Mouse (Mus musculus) hindbrain, postnatal 0 days (tissue): ENCODE data around the gene Vmn1r165. TPM values are rescaled to one million over a fixed set of nuclear protein-coding genes. Genes with fewer than 3 reads are reported as not detected.
"Not testable (repeated sequence)": the region's sequence is repeated elsewhere in the genome, so short reads cannot be mapped to it uniquely, and the experiment has no call there.

Source experiments
- ATAC-seq: fragments of 200-750 bp; cut with Nextera tagmentation; 2 replicates; pipeline ENCODE4 v1.8.0; 2017; ENCODE audit warnings: mild to moderate bottlenecking, moderate TSS enrichment, moderate library complexity
- DNase-seq: peaks from one replicate; pipeline ENCODE4 v3.0.0-alpha.2; 2015; ENCODE audit warnings: low spot score
- H3K27ac ChIP-seq: fragments of 300-500 bp; sonication (generic); 2 replicates; pipeline ENCODE4 v1.5.1; 2014; ENCODE audit warnings: mild to moderate bottlenecking
- H3K27me3 ChIP-seq: fragments of 300-500 bp; sonication (generic); 2 replicates; pipeline ENCODE4 v1.6.1; 2014; ENCODE audit warnings: low read length, mixed read lengths; ENCODE audit not compliant: insufficient read depth
- H3K36me3 ChIP-seq: fragments of 300-500 bp; sonication (generic); 2 replicates; pipeline ENCODE4 v1.6.1; 2014; ENCODE audit warnings: low read length, mixed read lengths; ENCODE audit not compliant: insufficient read depth
- H3K4me1 ChIP-seq: fragments of 300-500 bp; sonication (generic); 2 replicates; pipeline ENCODE4 v1.6.1; 2014; ENCODE audit warnings: antibody characterized with exemption, low read length, mixed read lengths; ENCODE audit not compliant: insufficient read depth
- H3K4me2 ChIP-seq: fragments of 300-500 bp; sonication (generic); 2 replicates; pipeline ENCODE4 v1.6.1; 2014; ENCODE audit warnings: low read depth, mild to moderate bottlenecking, low read length, moderate library complexity, mixed read lengths
- H3K4me3 ChIP-seq: fragments of 300-500 bp; sonication (generic); 2 replicates; pipeline ENCODE4 v1.5.1; 2014; ENCODE audit warnings: low read length
- H3K9ac ChIP-seq: fragments of 300-500 bp; sonication (generic); replicated peaks from 2 replicates; pipeline ENCODE4 v1.6.1; 2014; ENCODE audit warnings: mild to moderate bottlenecking, low read length, moderate library complexity, mixed read lengths
- H3K9me3 ChIP-seq: fragments of 300-500 bp; sonication (generic); 2 replicates; pipeline ENCODE4 v1.6.1; 2016; ENCODE audit warnings: low read length, mixed read lengths
- WGBS: fragments of 180-500 bp; shearing (Covaris S2); extraction: QIAGEN DNeasy Blood & Tissue Kit; methylation state at CpG from one replicate; pipeline ENCODE4 v1.1.7; 2014; 5-methylcytosine and 5-hydroxymethylcytosine counted together
- polyA plus RNA-seq: library from polyadenylated mRNA; unstranded; fragments of >200 nt; fragmentation: Nextera tagmentation; extraction: Ambion mirVana; gene quantifications from 2 replicates; pipeline ENCODE4 v1.2.1, GENCODE M21; 2015
- total RNA-seq: library from RNA; depleted of rRNA; stranded (reverse); fragments of >200 nt; gene quantifications from 2 replicates; pipeline ENCODE4 v1.2.3, GENCODE M21; 2014; rRNA removed

Vmn1r165 gene
- total RNA-seq (not detected in 2 replicates), polyA plus RNA-seq (not detected in 2 replicates)

DNA sequence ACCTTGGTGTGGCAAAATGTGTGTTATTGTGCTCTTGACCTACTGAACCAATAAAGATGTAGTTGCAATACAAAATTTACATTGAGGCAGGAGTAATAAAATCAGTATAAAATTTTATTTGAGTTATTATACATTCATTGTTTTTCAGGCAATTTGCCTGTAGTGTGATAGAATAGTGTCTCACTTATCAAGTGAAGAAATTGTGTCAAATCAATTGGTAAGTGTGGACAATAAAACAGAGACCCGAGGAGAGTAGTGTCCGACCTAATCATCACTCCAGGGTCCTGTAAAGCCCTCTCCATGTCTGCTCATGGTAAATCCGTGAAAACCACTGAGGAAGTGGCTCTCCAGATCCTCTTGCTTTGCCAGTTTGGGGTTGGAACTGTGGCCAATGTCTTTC, at the start of gene Vmn1r165:
Vmn1r165 (plus strand) TSS at position 301 of the 400 bp plus-strand sequence.
- not testable (repeated sequence) for H3K4me3 ChIP-seq, H3K27me3 ChIP-seq, DNase-seq, H3K27ac ChIP-seq, H3K36me3 ChIP-seq, ATAC-seq, H3K4me1 ChIP-seq, H3K9me3 ChIP-seq, H3K4me2 ChIP-seq, H3K9ac ChIP-seq
- WGBS, result no CpG with 5 or more reads among the region's 3 CpGs

DNA sequence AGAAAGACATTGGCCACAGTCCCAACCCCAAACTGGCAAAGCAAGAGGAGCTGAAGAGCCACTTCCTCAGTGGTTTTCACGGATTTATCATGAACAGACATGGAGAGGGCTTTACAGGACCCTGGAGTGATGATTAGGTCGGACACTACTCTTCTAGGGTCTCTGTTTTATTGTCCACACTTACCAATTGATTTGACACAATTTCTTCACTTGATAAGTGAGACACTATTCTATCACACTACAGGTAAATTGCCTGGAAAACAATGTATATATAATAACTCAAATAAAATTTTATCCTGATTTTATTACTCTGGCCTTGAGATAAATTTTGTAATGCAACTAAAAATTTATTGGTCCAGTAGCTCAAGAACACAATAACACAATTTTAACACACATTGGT, 34.5 kb downstream of the Vmn1r165 start, which contains the start of gene Vmn1r166:
Vmn1r166 (minus strand) TSS at position 101 of the 400 bp plus-strand sequence.
- DNase-seq, H3K9me3 ChIP-seq, H3K4me3 ChIP-seq, H3K4me1 ChIP-seq, H3K4me2 ChIP-seq, H3K36me3 ChIP-seq, H3K27me3 ChIP-seq, H3K27ac ChIP-seq, H3K9ac ChIP-seq, ATAC-seq: not testable (repeated sequence)
- no CpG with 5 or more reads among the region's 2 CpGs for WGBS

Other genes with a start within 250 kb of the Vmn1r165 start
- not detected in 2 replicates for gene Gm4214, start 232.7 kb upstream of the Vmn1r165 start, total RNA-seq
- gene Gm4214, start 232.7 kb upstream of the Vmn1r165 start, polyA plus RNA-seq, result not detected in 2 replicates
- gene Gm4216, start 197.4 kb upstream of the Vmn1r165 start, total RNA-seq, result not detected in 2 replicates
- not detected in 2 replicates for gene Gm4216, start 197.4 kb upstream of the Vmn1r165 start, polyA plus RNA-seq
- gene Vmn1r163, start 161.8 kb upstream of the Vmn1r165 start, total RNA-seq, result not detected in 2 replicates
- not detected in 2 replicates for gene Vmn1r163, start 161.8 kb upstream of the Vmn1r165 start, polyA plus RNA-seq
- not detected in 2 replicates for gene Gm8720, start 149.9 kb upstream of the Vmn1r165 start, total RNA-seq
- not detected in 2 replicates for gene Gm8720, start 149.9 kb upstream of the Vmn1r165 start, polyA plus RNA-seq
- not detected in 2 replicates for gene Gm10662, start 72.9 kb upstream of the Vmn1r165 start, total RNA-seq
- gene Gm10662, start 72.9 kb upstream of the Vmn1r165 start, polyA plus RNA-seq, result not detected in 2 replicates
- gene Vmn1r166, start 34.4 kb downstream of the Vmn1r165 start, total RNA-seq, result not detected in 2 replicates
- not detected in 2 replicates for gene Vmn1r166, start 34.4 kb downstream of the Vmn1r165 start, polyA plus RNA-seq
- not detected in 2 replicates for gene Gm6902, start 61.6 kb downstream of the Vmn1r165 start, total RNA-seq
- gene Gm6902, start 61.6 kb downstream of the Vmn1r165 start, polyA plus RNA-seq, result not detected in 2 replicates
- gene Nlrp4e, start 83.9 kb downstream of the Vmn1r165 start, total RNA-seq, result not detected in 2 replicates
- gene Nlrp4e, start 83.9 kb downstream of the Vmn1r165 start, polyA plus RNA-seq, result not detected in 2 replicates
- not detected in 2 replicates for gene Nlrp5, start 168.6 kb downstream of the Vmn1r165 start, total RNA-seq
- not detected in 2 replicates for gene Nlrp5, start 168.6 kb downstream of the Vmn1r165 start, polyA plus RNA-seq